Comparison of ENCODE assay signal across 18 mouse cellular contexts in genomic region chr4:104027239-104027638, GRCm38 (mm10).
"Had no signal": no experiment of that assay in that cellular context is flagged by ENCODE, and none has a peak within 500 bp of the region (broad histone marks: within the 10 kb centered on the region; RNA-seq: fewer than 3 reads in every experiment).

No protein-coding gene starts in this region.

- H3K4me3 ChIP-seq: liver, embryonic 12.5 days; midbrain, embryonic 15.5 days; myocyte; neural tube, embryonic 13.5 days; neural tube, embryonic 15.5 days had no signal

- H3K36me3 ChIP-seq: liver, embryonic 12.5 days; midbrain, embryonic 15.5 days; neural tube, embryonic 13.5 days; neural tube, embryonic 15.5 days had no signal

- H3K9ac ChIP-seq: liver, embryonic 12.5 days; liver, embryonic 14.5 days; lung, embryonic 14.5 days; midbrain, embryonic 15.5 days; neural tube, embryonic 13.5 days; neural tube, embryonic 15.5 days had no signal

- H3K27me3 ChIP-seq: liver, embryonic 12.5 days; midbrain, embryonic 15.5 days; neural tube, embryonic 13.5 days; neural tube, embryonic 15.5 days had no signal

- DNase-seq: lung, adult 18-20 months; lung, embryonic 14.5 days; lung, postnatal 10 days; lung, postnatal 4 days; retina, postnatal 1 day; right cerebral cortex, adult 18-20 months; right cerebral cortex, postnatal 25 days; right cerebral cortex, postnatal 4 days; spleen, adult 18-20 months; thymus, adult 18-20 months; thymus, postnatal 14 days; thymus, postnatal 36 days had no signal

- H3K9me3 ChIP-seq: liver, embryonic 12.5 days; midbrain, embryonic 15.5 days; neural tube, embryonic 13.5 days; neural tube, embryonic 15.5 days had no signal

- H3K4me1 ChIP-seq: liver, embryonic 12.5 days; midbrain, embryonic 15.5 days; neural tube, embryonic 15.5 days had no signal

- H3K27ac ChIP-seq: liver, embryonic 12.5 days; liver, embryonic 14.5 days; midbrain, embryonic 15.5 days; neural tube, embryonic 13.5 days; neural tube, embryonic 15.5 days had no signal

- H3K4me2 ChIP-seq: liver, embryonic 12.5 days; lung, embryonic 14.5 days; midbrain, embryonic 15.5 days; neural tube, embryonic 13.5 days; neural tube, embryonic 15.5 days had no signal

- ATAC-seq: liver, embryonic 12.5 days had no signal
